Mouse (Mus musculus) left cerebral cortex, postnatal 4 days (tissue): ENCODE measurements around the gene Mylk4. TPM values are rescaled to one million over a fixed set of nuclear protein-coding genes. Genes with fewer than 3 reads are reported as not detected.

ENCODE experiments used
- DNase-seq: peaks from one replicate; pipeline ENCODE4 v3.0.0-alpha.2; 2022
- intact Hi-C: fragments of 180-260 bp; cut with DNase I; formaldehyde crosslinking; loops from one replicate; pipeline ENCODE4 v1.15.1; 2025
- total RNA-seq, 2 experiments: library from RNA; stranded (reverse); gene quantifications; 2 replicates each; pipeline ENCODE4 v1.2.3; 2021

Mylk4 gene
- total RNA-seq, 2 experiments from 2014 or later: 0.44 to 0.66 TPM

DNA sequence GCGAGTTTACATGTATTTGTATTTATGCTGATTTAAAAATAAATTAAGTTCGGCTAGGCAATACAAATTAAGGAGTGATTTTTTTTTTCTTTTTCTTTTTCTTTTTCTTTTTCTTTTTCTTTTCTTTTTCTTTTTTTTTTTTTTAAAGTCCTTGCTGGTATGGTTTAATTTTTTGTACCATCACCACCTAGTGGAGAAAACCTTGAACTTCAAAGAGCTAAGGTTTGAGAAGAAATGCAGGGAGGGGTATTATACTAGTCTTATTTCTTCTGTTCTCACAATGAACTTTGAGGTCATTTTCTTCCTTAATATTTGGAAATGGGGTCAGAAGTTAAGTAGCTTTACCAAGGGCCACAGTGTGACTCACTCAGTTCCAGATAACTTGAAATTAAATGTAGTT, 15.4 kb upstream of the Mylk4 start:
- intact Hi-C loops: no loop called here
- no peak for DNase-seq

DNA sequence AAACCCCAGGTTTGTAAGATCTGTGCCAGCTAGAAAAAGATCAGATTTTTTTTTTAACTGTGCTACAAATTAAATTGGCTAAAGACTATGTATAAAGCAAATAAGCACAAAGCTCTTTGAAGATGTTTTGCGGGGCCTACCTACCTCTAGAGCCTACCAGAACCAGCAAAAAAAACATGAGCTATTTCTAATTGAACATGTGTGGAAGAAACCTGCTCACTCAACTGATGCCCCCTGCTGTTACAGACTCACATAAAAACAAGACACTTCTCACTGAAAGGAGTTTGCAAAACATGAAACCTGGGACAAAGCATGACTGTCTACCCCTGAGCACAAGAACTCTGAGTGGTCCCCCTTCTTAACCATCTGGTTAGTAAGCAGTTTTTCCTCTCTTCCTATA, 13.3 kb upstream of the Mylk4 start:
- no peak for DNase-seq
- intact Hi-C loops: no loop called here

DNA sequence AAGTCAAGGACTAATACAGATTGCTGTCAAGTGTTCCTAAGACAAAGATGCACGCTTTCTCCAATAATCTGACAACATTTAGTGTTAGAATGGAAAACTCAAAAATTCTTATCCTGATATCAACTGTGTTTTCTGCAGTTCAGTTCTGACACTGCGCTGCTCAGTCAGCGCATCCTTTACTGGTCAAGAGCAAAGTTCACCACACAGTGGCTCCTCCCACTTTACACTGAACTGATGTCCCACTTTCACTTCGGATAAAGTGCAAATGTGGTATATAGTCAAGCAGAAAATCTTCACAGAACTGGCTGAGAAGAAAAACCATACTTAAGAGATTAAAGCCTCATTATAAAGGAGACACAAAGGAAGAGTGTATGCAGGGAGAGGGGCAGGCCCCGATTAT, 11.4 kb upstream of the Mylk4 start:
- DNase-seq: no peak
- intact Hi-C loops: no loop called here

DNA sequence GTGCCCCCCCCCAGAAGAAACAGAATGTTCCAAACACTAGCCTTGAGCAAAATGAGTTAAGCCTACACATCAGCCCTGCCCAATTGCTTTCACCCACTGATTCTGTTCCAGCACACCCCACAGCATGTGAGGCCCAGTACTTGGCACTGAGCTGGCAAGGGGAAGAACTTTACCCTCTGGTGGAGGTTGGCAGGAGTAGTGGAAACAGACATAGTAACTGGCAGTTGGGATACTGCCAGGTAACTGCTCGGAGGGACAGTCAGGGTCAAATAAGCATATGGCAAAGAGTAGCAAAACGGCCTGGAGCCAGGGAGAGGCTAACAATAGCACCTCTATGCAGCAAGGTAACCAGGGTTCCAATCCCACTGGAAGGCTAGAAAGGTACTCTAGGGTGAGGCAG, 10.9 kb upstream of the Mylk4 start:
- peak; percentile 31 for DNase-seq
- intact Hi-C loops: no loop called here

DNA sequence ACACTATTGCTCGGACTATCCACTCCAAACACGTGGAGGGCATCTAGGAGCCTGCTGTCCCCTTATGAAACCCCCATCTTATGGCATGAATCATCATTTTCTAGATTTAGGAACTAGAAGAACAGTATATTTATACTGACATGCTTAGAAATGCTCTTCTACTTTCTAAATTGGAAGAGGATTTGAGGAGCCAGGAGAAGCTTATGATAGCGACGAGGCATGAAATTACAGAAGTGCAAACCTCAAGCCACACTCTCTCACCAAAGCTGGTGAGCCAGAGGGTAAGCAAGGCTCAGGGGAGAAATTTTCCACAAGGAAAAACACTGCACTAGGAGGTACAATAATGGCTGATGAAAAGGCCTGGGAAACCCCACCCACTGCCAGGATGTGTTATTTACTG, 6.0 kb upstream of the Mylk4 start:
- no peak for DNase-seq
- intact Hi-C loops: no loop called here

DNA sequence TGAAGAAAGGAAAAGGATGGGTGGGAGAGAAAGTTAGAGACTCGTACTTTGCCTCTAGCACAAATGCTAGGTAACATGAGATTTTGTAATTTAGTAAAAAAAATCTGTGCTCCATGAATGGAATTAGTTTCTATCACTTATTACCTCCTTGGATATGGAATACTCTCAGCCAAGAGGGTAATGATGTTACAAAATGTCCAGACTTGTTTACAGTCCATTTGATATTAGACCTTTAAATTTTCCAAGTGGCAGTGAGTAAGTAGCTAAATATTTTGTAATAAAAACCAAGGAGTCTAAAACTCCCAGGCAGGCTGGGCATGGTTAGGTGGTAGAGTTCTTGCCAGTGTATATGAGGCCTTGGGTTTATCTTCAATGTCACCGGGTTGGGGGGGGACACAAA, 3.8 kb upstream of the Mylk4 start:
- DNase-seq: no peak
- intact Hi-C loops: no loop called here

DNA sequence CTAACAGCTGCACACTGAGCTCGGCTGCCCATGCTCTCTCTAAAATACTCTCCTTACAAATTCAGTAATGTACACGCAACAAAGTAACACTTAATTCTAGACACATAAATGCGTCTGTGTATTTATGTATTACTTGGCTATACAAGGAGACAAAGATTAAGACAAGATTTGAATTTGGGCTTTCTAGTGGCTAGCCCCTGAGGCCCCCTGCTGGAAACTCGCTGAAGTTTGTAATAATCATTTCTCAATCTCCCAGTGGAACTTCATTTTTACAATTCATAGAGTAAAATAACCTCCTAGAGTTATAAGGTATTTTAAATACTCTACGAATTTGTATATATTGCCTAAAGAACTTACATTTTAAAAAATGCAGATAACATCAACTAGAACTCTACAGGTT, 699 bp downstream of the Mylk4 start:
- intact Hi-C loops: no loop called here
- no peak for DNase-seq

DNA sequence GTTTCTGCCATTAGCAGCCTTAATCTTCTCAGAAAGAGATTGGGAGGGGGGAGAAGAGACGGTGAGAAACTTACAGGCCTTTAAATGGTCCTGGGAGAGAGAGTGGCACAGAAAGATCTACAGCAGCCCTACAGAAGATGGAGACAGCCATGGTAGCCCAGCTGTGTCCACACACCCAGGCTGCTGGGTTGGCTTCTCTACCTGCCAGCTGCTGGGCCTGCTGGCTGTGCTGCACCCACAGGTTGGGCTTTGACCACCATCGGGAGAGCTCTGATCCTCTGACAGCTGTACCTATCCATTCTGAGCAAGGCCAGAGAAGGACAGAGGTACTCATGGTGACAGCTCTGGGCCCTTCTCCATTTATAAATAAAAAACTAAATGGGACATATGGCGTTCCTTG, 4.9 kb downstream of the Mylk4 start:
- intact Hi-C loops: no loop called here
- no peak for DNase-seq

DNA sequence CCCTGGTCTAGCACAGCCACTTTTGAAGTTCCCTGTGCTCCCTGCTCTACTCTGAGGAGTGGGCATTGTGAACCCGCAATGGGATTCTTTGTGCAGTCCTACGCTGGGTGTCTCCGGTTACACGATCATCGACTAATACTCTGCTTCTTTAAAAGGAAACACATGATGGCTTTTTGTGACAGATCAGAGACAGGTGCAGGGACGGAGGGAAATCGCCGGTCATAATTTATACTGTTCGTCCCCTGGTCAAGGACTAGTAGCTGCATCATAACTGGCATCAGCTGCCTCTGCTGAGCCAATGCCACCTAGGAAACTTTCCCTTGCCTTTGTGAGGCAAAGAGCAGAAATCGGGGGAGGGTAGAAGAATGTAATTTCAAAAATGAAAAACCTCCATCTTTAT, 7.4 kb downstream of the Mylk4 start:
- no peak for DNase-seq
- intact Hi-C loops: no loop called here

DNA sequence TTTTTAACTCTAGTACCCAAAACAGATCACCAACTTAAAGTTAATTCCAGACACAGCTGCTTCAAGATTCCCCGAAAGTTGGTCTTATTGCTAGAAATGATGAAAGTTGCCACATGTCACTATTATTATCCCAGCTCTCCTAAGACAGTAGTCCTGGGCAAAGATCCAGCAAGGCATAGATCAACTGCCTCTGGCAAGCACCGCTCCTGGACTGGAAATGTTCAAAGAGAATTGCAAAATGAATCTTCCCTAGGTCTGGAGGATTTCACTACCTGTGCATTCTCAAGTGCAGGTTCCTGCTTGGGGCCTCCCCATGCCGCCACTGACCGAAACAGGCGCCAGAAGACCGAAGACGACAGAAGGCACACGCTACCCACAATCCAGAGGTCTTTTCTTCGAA, 7.9 kb downstream of the Mylk4 start:
- no peak for DNase-seq
- intact Hi-C loops: no loop called here

DNA sequence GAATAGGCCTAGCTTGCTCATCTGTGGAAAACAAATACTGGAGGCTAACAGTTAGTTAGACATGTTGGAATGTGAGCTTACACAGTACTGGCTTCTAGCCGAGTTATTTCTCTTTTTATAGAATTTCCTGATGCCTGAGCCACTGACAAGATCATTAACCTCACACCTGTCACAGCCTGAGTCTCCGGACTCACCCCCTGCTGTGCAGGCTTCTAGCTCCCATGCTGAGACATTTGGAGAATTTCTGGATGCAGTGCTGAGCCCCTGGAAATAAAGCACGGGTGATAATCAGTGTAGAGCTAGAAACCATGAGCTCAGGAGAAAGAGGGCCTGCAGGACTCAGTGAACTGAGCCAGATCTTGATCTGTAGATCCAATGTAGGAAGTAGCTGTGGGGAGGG, 13.8 kb downstream of the Mylk4 start:
- intact Hi-C loops: no loop called here

DNA sequence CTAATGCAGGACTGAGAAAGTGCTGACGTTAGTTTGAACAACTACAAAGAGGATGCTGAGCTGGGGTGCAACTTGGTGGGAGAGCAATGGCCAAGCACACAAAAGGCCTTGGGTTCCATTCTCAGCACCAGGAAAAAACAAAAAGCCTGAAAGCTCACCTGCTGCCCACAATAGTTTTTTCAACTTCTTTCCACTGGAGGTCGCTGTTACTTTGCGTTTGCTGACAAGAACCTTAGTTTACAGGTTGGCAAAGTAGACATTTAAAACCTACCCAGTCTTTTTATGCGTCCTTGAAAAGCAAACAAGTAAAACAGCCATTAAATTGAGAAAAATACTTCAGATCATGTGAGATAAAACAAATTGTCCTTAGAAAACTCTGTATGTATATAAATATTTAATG, 15.7 kb downstream of the Mylk4 start:
- peak; percentile 6 for DNase-seq

More for the DNA sequence above, 13.8 kb downstream of the Mylk4 start:
- DNase-seq: no peak

DNA sequence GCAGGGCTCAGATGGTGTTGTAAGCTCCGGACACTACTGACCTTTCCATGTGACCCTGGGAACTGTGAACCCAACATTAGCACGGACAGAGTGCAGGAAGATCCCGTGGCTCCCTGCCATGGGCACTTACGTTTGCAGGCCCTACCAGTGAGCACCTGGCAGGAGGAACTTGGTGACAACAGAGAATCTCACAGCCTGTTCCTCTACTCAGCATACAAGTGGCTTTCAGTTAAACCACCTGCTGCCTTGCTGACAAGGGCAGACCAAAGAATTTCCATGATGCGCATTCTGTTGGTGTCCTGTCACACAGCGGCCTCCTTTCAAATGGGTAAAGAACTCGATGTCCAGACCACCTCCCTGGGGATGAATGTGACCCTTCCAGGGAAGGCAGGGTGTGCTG, 19.3 kb downstream of the Mylk4 start:
- intact Hi-C loops: no loop called here
- DNase-seq: no peak

More for the DNA sequence above, 15.7 kb downstream of the Mylk4 start:
- intact Hi-C loops: no loop called here

DNA sequence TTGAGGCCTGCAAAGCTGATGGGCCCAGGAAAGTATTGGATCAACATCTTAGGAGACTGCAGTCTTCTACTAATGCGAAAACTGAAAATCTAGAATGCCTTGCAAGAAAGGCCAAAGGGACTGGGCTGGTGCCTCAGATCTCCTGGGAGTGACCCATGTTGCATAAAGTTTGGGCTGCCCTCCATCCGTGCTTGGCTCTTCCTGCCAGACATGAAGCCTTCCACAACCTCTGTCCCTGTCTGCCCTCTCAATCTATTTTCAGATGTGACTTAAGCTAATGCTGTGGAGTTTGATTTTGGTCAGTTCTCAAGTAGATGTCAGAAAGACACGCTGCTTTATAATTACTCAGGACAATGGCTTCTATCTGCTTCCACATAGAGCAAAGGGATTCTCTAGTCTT, 20.6 kb downstream of the Mylk4 start:
- intact Hi-C loops: no loop called here
- DNase-seq: no peak

DNA sequence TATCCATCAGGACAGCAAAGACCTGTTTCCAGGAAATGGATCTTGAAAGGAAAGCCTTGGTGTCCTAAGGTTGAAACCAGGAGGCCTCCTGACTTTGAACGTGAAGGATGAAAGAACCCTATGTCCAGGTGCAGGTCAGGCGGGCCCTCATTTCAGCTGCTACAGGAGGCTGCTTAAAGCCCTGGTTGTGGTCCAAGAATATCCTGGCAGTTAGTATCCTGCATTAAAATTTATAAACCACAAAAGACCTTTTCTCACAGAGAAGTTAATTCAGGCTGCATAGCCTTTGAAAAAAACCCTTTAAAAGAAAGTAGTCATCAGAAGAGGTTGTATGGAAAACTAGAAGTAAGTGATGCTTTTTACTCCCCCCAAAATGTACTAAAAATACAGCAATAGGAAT, 23.0 kb downstream of the Mylk4 start:
- DNase-seq: no peak
- intact Hi-C loops: no loop called here

DNA sequence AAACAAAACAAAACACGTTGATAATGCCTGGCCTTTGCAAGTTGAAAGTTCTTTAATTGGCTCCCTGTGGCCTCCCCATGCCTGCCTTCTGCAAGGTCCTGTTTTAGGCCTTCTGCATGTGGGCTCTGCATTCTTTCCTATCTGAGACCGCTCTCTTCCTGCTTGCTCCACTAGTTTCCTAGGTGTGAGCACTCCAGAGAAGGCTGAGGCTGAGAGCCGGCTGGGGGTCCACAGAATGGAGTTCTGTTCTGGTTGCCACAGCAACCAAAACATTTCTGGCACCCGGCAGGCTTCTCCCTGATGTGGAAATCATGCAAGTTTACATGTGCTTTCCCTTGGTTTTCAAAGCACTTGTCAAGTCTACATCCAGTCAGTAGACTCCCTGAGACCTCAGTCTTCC, 24.7 kb downstream of the Mylk4 start:
- DNase-seq: peak; percentile 16
- intact Hi-C loops: no loop called here

DNA sequence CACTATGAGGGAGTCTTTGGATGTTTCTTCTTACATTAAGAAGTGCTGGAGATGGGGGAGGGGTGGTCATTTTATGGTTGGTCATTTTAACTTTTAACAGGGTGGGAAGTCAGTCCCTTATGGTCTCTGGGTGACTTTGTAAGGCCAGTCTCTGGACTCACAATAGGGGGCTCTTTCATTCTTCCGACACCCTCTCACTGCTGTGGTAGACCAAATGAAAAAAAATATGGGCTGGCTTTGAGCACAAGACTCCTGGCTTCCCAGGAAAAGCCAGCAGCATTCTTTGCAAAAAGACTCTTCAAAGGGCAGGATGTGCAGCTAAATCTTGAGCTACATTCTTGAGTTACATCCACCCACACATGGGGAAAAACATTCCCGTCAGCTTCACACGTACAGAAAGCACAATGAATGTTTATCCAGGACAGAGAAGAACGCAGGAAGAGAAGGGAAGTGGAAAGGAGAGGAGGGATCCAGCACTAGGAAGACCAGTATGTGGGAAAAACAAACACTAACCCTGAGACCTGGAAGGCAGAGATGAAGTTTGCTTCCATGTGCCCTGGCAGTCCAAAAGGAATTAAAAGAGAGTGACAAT, 31.6 kb downstream of the Mylk4 start:
- no peak for DNase-seq

DNA sequence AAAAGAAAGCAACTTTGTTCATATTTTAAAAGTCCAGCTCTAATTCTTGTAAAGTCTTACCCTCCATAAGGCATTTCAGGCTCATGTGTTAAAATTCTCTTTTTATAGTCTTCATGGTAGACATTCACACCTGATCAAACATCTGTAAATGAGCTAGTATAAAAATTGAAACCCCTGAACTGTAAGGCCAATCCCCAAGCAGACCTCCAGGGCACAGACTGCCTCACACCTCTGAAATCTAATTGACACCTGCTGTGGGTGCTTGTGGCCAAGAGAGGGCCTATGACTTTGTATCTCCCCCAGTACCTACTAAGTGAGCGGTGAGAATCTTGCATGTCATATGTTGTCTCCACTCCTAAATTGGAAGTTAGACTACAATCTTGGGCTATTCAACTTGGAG, 33.2 kb downstream of the Mylk4 start:
- intact Hi-C loops: no loop called here
- no peak for DNase-seq

More for the DNA sequence above, 31.6 kb downstream of the Mylk4 start:
- intact Hi-C loops: no loop called here

DNA sequence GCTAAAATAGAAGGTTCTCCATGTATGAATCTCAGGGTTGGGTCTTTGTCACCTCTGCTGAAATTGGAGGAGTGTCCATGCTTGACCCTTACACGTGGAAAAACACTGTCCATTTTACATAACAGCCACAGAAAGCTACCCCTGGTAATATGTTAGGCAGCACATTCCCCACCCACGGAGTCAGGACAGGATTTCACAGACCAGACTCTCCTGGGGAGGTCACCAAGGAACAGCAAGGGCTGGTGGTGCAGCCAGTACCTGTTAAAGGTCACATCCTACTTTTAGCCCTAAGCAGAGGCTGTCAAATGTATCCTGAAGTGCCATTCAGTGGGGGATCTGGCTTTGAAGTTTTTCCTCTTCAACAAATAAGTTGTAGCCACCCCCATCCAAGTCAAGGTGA, 35.3 kb downstream of the Mylk4 start:
- DNase-seq: no peak
- intact Hi-C loops: no loop called here

DNA sequence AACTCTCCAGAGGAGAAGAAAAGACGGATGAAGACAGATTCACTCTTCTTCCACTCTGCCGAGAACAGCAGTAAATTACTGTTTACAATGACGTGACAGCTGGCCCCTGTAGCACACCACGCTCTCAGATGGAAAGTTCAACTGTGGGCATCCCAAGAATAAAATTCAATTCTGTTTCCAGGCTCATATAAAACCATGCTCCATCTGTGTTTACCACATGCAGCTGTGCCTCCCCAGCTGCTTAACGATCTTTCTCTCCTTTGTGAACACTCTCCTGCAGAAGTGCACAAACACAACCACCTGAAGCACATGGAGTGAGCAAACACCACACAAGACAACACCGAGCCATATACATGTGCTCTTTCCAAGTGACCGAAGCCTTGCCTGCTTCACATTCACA, 42.6 kb downstream of the Mylk4 start:
- intact Hi-C loops: no loop called here

DNA sequence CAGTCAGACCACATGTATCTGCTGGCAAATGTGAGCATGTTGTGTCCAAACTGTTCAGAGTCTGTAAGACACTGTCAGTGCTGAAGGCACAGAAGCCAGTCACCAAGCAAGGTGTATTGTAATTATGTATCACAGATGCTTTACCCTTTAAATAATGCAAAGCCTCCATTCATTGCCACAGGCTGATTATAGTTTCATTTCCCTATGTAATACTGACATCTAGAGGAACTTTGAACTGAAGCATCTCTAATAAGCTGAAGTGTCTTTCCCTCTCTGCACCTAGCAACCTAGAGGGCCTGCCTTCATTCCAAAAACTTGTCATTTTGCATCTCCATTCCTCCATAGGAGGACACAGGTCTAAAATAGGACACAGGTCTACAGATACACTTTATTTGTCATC, 52.5 kb downstream of the Mylk4 start:
- no peak for DNase-seq
- intact Hi-C loops: no loop called here

More for the DNA sequence above, 42.6 kb downstream of the Mylk4 start:
- no peak for DNase-seq

DNA sequence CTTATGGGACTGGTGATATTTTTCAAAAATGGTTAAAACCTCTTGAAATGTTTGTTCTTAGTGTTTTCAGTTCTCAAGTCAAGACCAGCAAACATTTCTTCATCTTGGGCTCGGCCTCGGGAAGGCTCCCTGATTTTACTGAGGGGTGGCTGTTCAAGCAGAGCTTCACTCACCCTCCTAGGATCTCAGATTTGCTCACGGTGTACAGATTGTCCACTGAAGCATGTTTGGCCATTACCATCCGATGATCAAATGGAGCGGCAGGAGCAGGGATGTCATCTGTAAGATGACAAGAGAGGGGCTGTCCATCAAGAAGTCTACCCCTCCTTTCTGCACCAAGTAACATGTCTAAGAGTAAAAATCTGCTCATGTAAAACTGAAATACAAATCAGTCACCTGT, 59.1 kb downstream of the Mylk4 start:
- intact Hi-C loops: no loop called here

DNA sequence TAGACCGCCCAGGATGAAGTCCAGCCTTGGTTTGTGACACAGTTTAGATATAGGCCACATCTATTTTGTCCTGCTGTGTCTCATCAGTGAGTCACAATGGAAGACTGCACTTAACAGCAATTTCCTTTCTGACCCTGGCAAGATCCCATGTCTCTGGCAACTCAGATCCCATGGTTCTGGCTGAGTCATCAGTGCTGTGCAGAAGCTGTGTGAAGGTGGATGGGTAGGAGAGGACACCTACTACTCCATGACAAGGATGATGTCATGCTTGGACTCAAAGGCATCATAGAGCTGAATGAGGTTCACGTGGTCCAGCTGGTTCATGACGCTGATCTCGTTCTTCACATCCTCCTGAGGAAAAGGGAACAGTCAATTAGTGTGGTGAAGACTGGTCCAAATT, 62.0 kb downstream of the Mylk4 start:
- no peak for DNase-seq
- intact Hi-C loops: no loop called here

More for the DNA sequence above, 59.1 kb downstream of the Mylk4 start:
- DNase-seq: no peak

DNA sequence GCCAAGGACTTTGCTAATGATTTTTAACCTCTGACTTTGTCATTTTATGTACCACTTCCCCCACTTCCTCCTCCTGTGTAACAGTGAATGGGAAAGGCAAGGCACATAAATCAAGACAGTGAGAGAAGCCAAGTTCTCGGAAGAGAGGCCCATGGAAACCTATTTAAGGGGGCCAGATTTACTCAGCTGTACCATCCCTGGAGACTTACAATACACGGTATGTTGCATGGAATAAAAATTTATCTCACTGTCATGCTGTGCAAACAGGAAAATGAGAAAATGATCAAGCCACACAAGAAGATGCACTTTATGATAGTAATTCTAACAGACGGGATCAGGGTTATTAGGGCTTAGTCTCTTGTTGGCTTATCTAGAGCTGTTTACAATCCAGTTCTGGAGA, 64.5 kb downstream of the Mylk4 start:
- no peak for DNase-seq
- intact Hi-C loops: no loop called here
